Mouse (Mus musculus) myocyte (in vitro differentiated cells): ENCODE data around the gene Abhd6. TPM values are rescaled to one million over a fixed set of nuclear protein-coding genes. Genes with fewer than 3 reads are reported as not detected.

Source experiments
- H3K27me3 ChIP-seq: one replicate; pipeline ENCODE4 v1.6.1; 2011; ENCODE audit not compliant: control insufficient read depth, insufficient read depth, insufficient read length
- H3K36me3 ChIP-seq: one replicate; pipeline ENCODE4 v1.6.1; 2011; ENCODE audit not compliant: control insufficient read depth, insufficient read depth
- H3K4me2 ChIP-seq: one replicate; pipeline ENCODE4 v1.6.1; 2011; ENCODE audit warnings: low read depth, control low read depth
- H3K4me3 ChIP-seq: one replicate; pipeline ENCODE4 v1.5.1; 2011; ENCODE audit warnings: mild to moderate bottlenecking, control low read depth, moderate library complexity
- H3K79me2 ChIP-seq: one replicate; pipeline ENCODE4 v1.6.1; 2011; ENCODE audit not compliant: control insufficient read depth, insufficient read depth
- H3ac ChIP-seq: one replicate; pipeline ENCODE4 v1.6.1; 2011; ENCODE audit not compliant: control insufficient read depth, insufficient read length
- CEBPB ChIP-seq: IDR thresholded peaks from 2 replicates; pipeline ENCODE4 v1.6.1; 2011; ENCODE audit warnings: mild to moderate bottlenecking, moderate library complexity; ENCODE audit not compliant: poor library complexity, insufficient read depth, severe bottlenecking
- E2F4 ChIP-seq: IDR thresholded peaks from one replicate; pipeline ENCODE4 v1.6.1; 2011; ENCODE audit warnings: mild to moderate bottlenecking, control low read depth, moderate library complexity; ENCODE audit not compliant: insufficient read depth
- MAX ChIP-seq: IDR thresholded peaks from one replicate; pipeline ENCODE4 v1.6.1; 2011; ENCODE audit warnings: low read depth, mild to moderate bottlenecking, control low read depth
- MYOD1 ChIP-seq, 3 experiments: IDR thresholded peaks; one replicate each; pipeline ENCODE4 v1.6.1; 2011; ENCODE audit warnings: control low read depth in 2 of 3, low read depth in 2 of 3, mild to moderate bottlenecking in 2 of 3, moderate library complexity in 1 of 3; ENCODE audit not compliant: insufficient read length in 2 of 3, control insufficient read depth in 1 of 3
- MYOG ChIP-seq, 3 experiments: IDR thresholded peaks; one replicate each; pipeline ENCODE4 v1.6.1; 2011; ENCODE audit warnings: control low read depth in 2 of 3, low read depth in 2 of 3, mild to moderate bottlenecking in 2 of 3; ENCODE audit not compliant: insufficient read length in 2 of 3, control insufficient read depth in 1 of 3, insufficient read depth in 1 of 3
- POLR2A ChIP-seq: IDR thresholded peaks from one replicate; pipeline ENCODE4 v1.6.1; 2011; ENCODE audit warnings: low read depth, mild to moderate bottlenecking, control low read depth, moderate library complexity; ENCODE audit not compliant: insufficient read length
- POLR2AphosphoS2 ChIP-seq: IDR thresholded peaks from one replicate; pipeline ENCODE4 v1.6.1; 2011; ENCODE audit warnings: low read depth, control low read depth; ENCODE audit not compliant: insufficient read length
- REST ChIP-seq: IDR thresholded peaks from one replicate; pipeline ENCODE4 v1.6.1; 2011; ENCODE audit warnings: mild to moderate bottlenecking, control low read depth, moderate library complexity; ENCODE audit not compliant: insufficient read depth, insufficient read length
- SRF ChIP-seq: IDR thresholded peaks from one replicate; pipeline ENCODE4 v1.6.1; 2011; ENCODE audit warnings: low read depth; ENCODE audit not compliant: control insufficient read depth, insufficient read length
- TCF12 ChIP-seq: IDR thresholded peaks from one replicate; pipeline ENCODE4 v1.6.1; 2011; ENCODE audit warnings: mild to moderate bottlenecking, control low read depth; ENCODE audit not compliant: poor library complexity, insufficient read depth, severe bottlenecking
- TCF3 ChIP-seq: IDR thresholded peaks from one replicate; pipeline ENCODE4 v1.6.1; 2011; ENCODE audit warnings: low read depth, control low read depth; ENCODE audit not compliant: insufficient read length
- USF1 ChIP-seq: IDR thresholded peaks from one replicate; pipeline ENCODE4 v1.6.1; 2011; ENCODE audit warnings: low read depth, mild to moderate bottlenecking, control low read depth, moderate library complexity
- polyA plus RNA-seq: library from polyadenylated mRNA; unstranded; fragments of >200 nt; fragmentation: generic; extraction: Trizol; gene quantifications from one replicate; pipeline ENCODE4 v1.2.1, GENCODE M21; 2012; ENCODE audit warnings: missing spikeins

Abhd6 gene
- polyA plus RNA-seq, 1 experiment, result 10.5 TPM

DNA sequence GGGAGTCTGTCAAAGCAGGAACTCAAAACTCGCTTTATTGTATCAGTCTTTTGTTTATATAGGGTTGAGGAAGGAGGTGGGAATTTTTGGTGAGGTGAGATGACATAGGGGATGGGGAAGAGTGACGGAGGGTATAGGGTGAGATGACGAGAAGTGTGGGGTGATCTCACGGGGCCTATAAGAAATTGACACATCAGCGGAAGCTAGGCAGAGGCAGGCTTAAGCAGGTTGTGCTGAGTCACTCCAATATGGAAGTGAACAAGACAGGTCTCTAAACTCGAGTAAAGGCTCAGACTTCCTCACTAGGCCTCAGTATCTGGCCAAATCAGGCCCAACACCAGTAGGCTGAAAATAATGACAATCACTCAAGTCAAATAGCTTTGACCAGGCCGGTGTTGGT lies 57.2 kb downstream of the Abhd6 start:
- Histone ChIP-seq H3K79me2 (no peaks in the 10 kb centered on the region), H3K27me3 (no peaks in the 10 kb centered on the region), H3K4me2 (no peak overlapping the region), H3K36me3 (no peaks in the 10 kb centered on the region), H3ac (no peak overlapping the region), H3K4me3 (no peak overlapping the region)
- TF ChIP-seq E2F4 (no peak), TCF3 (no peak), USF1 (no peak), MYOD1 (IDR thresholded peaks at IDR 0.05; ENCODE audit: control insufficient read depth in 1 of 3, insufficient read length in 2 of 3, low read depth in 2 of 3) (no peak), MAX (no peak), SRF (no peak), CEBPB (no peak), TCF12 (no peak), POLR2A (no peak), POLR2AphosphoS2 (no peak), MYOG (IDR thresholded peaks at IDR 0.05; ENCODE audit: control insufficient read depth in 1 of 3, insufficient read depth in 1 of 3, insufficient read length in 2 of 3, low read depth in 2 of 3) (no peak), REST (no peak)

GRCm38 (mm10) chr14:8062076-8062475 lies 59.4 kb downstream of the Abhd6 start:
- Histone ChIP-seq H3K79me2 (no peaks in the 10 kb centered on the region), H3ac (no peak overlapping the region), H3K27me3 (peaks cover 17% of the 10 kb centered on the region), H3K4me2 (no peak overlapping the region), H3K36me3 (no peaks in the 10 kb centered on the region), H3K4me3 (no peak overlapping the region)
- TF ChIP-seq MYOD1 (IDR thresholded peaks at IDR 0.05; ENCODE audit: control insufficient read depth in 1 of 3, insufficient read length in 2 of 3, low read depth in 2 of 3), result no peak
- TF ChIP-seq TCF3, result no peak
- TF ChIP-seq SRF, result no peak
- no peak for TF ChIP-seq POLR2A
- no peak for TF ChIP-seq E2F4
- no peak for TF ChIP-seq REST
- no peak for TF ChIP-seq CEBPB

- TF ChIP-seq POLR2A (no peak), CEBPB (no peak), SRF (no peak), TCF3 (no peak), REST (no peak), POLR2AphosphoS2 (no peak), MAX (no peak), MYOD1 (IDR thresholded peaks at IDR 0.05; ENCODE audit: control insufficient read depth in 1 of 3, insufficient read length in 2 of 3, low read depth in 2 of 3) (no peak), TCF12 (no peak), E2F4 (no peak), MYOG (IDR thresholded peaks at IDR 0.05; ENCODE audit: control insufficient read depth in 1 of 3, insufficient read depth in 1 of 3, insufficient read length in 2 of 3, low read depth in 2 of 3) (no peak)
- no peak overlapping the region for H3ac ChIP-seq
- H3K4me2 ChIP-seq, result no peak overlapping the region
- H3K36me3 ChIP-seq, result no peaks in the 10 kb centered on the region
- no peak overlapping the region for H3K4me3 ChIP-seq
- H3K27me3 ChIP-seq, result peaks cover 23% of the 10 kb centered on the region
- H3K79me2 ChIP-seq, result no peaks in the 10 kb centered on the region
Observed at GRCm38 (mm10) chr14:8062537-8063301, 60.0 kb downstream of the Abhd6 start.

DNA sequence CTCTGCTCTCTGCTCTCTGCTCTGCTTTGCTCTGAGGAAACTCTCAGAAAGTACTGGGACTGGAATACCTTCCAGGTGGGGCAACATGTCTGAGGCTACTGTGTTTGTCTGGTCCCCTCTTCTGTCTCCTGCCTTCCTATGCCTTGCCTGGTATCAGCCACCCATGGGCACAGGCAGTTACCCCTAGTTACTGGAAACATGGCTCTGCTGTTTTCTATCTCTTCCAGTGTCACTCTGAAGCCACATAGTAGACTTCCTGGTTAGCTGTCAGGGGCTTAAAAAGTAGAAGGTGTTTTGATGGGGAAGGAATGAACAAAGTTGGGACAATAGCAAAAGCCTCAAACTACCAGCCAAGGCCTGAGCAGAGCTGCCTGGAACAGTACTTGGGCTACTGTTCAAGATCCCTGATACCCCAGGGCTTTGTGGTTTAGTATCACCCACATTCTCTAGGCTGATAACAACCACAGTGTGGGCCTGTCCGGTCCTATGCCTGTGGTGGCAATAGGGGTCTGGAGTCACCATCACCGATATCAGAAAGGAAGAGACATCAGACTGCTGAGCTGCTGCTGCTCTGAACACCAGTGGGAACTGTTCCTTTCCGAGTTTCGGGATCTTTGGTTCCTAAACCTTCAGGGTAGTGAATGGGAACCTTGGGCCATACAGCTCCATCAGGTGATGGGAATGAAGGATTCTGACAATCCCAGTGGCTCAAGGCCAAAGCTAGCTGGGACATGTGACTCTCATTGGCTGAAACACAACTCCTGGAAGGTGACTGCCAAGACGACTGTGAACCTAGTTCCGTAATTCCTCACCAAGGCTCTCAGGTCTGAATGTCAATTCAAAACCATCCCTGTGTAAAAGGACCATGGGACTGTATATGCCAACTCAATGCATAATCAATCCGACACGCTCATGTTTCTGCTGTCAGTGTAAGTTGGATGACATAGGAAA lies 61.4 kb downstream of the Abhd6 start:
- Histone ChIP-seq H3K27me3 (peaks cover 23% of the 10 kb centered on the region), H3K4me2 (no peak overlapping the region), H3K36me3 (no peaks in the 10 kb centered on the region), H3K4me3 (no peak overlapping the region), H3ac (no peak overlapping the region), H3K79me2 (no peaks in the 10 kb centered on the region)
- TF ChIP-seq CEBPB (no peak), MYOG (IDR thresholded peaks at IDR 0.05; ENCODE audit: control insufficient read depth in 1 of 3, insufficient read depth in 1 of 3, insufficient read length in 2 of 3, low read depth in 2 of 3) (no peak), USF1 (no peak), E2F4 (no peak), TCF3 (no peak), TCF12 (no peak), POLR2AphosphoS2 (no peak), MAX (no peak), SRF (no peak), MYOD1 (IDR thresholded peaks at IDR 0.05; ENCODE audit: control insufficient read depth in 1 of 3, insufficient read length in 2 of 3, low read depth in 2 of 3) (no peak), POLR2A (no peak), REST (no peak)
